In genomic region chr10:127312858-127313257, GRCm38 (mm10) we compare ENCODE assay signal across 15 mouse cellular contexts. TPM values are rescaled to one million over a fixed set of nuclear protein-coding genes. Genes with fewer than 3 reads are reported as not detected.
DNase-seq lines count a peak whose midpoint lies in the region; ATAC-seq and TF ChIP-seq lines count a peak whose summit lies in the region.
"Had no signal": no experiment of that assay in that cellular context is flagged by ENCODE, and none has a peak within 500 bp of the region (broad histone marks: within the 10 kb centered on the region; RNA-seq: fewer than 3 reads in every experiment).

No protein-coding gene starts in this region.

- WGBS in hindbrain, embryonic 10.5 days: 77% methylated on average over 4 of the region's 4 CpGs
- 83% methylated on average over 4 of the region's 4 CpGs for WGBS in hindbrain, postnatal 0 days
- WGBS in liver, embryonic 16.5 days (ENCODE audit: insufficient replicate concordance): 34% methylated on average over 4 of the region's 4 CpGs

- H3K36me3 ChIP-seq in hindbrain, embryonic 10.5 days: peaks cover 23% of the 10 kb centered on the region
- peaks cover 9% of the 10 kb centered on the region for H3K36me3 ChIP-seq in hindbrain, postnatal 0 days (ENCODE audit: insufficient read depth, low read length)
- H3K36me3 ChIP-seq in liver, embryonic 16.5 days (ENCODE audit: control insufficient read depth, insufficient read depth): peaks cover 11% of the 10 kb centered on the region

- H3K27me3 ChIP-seq in hindbrain, embryonic 10.5 days (ENCODE audit: insufficient read depth, poor library complexity, severe bottlenecking): no peaks in the 10 kb centered on the region
- H3K27me3 ChIP-seq in hindbrain, postnatal 0 days (ENCODE audit: insufficient read depth, low read length): no peaks in the 10 kb centered on the region
- H3K27me3 ChIP-seq in liver, embryonic 16.5 days (ENCODE audit: control insufficient read depth, insufficient read depth, low read depth, low read length): no peaks in the 10 kb centered on the region
- H3K27me3 ChIP-seq: embryonic facial prominence, embryonic 15.5 days; lung, embryonic 15.5 days had no signal

- 0 out of 2 replicates have a peak overlapping the region, but pooled peaks have one; percentile 88 for H3K4me3 ChIP-seq in hindbrain, embryonic 10.5 days
- no peak overlapping the region for H3K4me3 ChIP-seq in hindbrain, postnatal 0 days (ENCODE audit: low read length)
- H3K4me3 ChIP-seq in bone marrow macrophage, adult 2 months (ENCODE audit: insufficient read depth, low read length): peak overlapping the region; percentile 85; the same call in 1 of the 2 replicates
- H3K4me3 ChIP-seq in liver, embryonic 16.5 days (ENCODE audit: low read depth, low read length): no peak overlapping the region

- peaks cover 13% of the 10 kb centered on the region for H3K4me1 ChIP-seq in hindbrain, embryonic 10.5 days (replicated peaks)
- H3K4me1 ChIP-seq in hindbrain, postnatal 0 days (ENCODE audit: insufficient read depth, low read length): peaks cover 5% of the 10 kb centered on the region; the same call in 1 of the 2 replicates
- H3K4me1 ChIP-seq in bone marrow macrophage, adult 2 months (ENCODE audit: control insufficient read depth, insufficient read depth, low read length): peaks cover 26% of the 10 kb centered on the region
- H3K4me1 ChIP-seq in liver, embryonic 16.5 days (ENCODE audit: control insufficient read depth, low read depth, low read length): peaks cover 22% of the 10 kb centered on the region

- no peak for ATAC-seq in hindbrain, postnatal 0 days
- no peak for ATAC-seq in liver, embryonic 16.5 days (ENCODE audit: low read depth)

- DNase-seq in hindbrain, embryonic 10.5 days (ENCODE audit: low spot score): no peak
- DNase-seq in hindbrain, postnatal 0 days (ENCODE audit: low spot score): no peak
- peak; percentile 23 for DNase-seq in A20 (ENCODE audit: low read depth, low spot score)
- DNase-seq in thymus, postnatal 0 days (ENCODE audit: low spot score): no peak
- DNase-seq in testis, postnatal 14 days (ENCODE audit: low spot score): no peak
- DNase-seq in urinary bladder, adult 2 months (ENCODE audit: low spot score): no peak

- no peak overlapping the region for H3K9ac ChIP-seq in hindbrain, postnatal 0 days (replicated peaks; ENCODE audit: low read length)
- H3K9ac ChIP-seq in liver, embryonic 16.5 days (ENCODE audit: low read depth, low read length): 0 out of 2 replicates have a peak overlapping the region, but pooled peaks have one; percentile 3

- no peak for TF ChIP-seq POLR2A in bone marrow macrophage, adult 2 months (IDR thresholded peaks at IDR 0.05; ENCODE audit: borderline replicate concordance, low read depth, low read length)

- H3K4me2 ChIP-seq in hindbrain, postnatal 0 days (ENCODE audit: low read depth, low read length): no peak overlapping the region
- H3K4me2 ChIP-seq in liver, embryonic 16.5 days (ENCODE audit: low read depth, low read length): peak overlapping the region; percentile 79

- H3K27ac ChIP-seq in hindbrain, embryonic 10.5 days: no peak overlapping the region
- no peak overlapping the region for H3K27ac ChIP-seq in hindbrain, postnatal 0 days
- peak overlapping the region; percentile 88 for H3K27ac ChIP-seq in bone marrow macrophage, adult 2 months (ENCODE audit: insufficient read depth, low read depth, low read length)
- H3K27ac ChIP-seq in liver, embryonic 16.5 days (ENCODE audit: low read length): peak overlapping the region; percentile 56

- TF ChIP-seq CTCF in hindbrain, postnatal 0 days (IDR thresholded peaks at IDR 0.05; ENCODE audit: low read depth): no peak
- TF ChIP-seq CTCF in bone marrow macrophage, adult 2 months (IDR thresholded peaks at IDR 0.05; ENCODE audit: low read depth, low read length): no peak

- H3K9me3 ChIP-seq in hindbrain, embryonic 10.5 days: no peaks in the 10 kb centered on the region
- H3K9me3 ChIP-seq in hindbrain, postnatal 0 days (ENCODE audit: low read length): no peaks in the 10 kb centered on the region
- no peaks in the 10 kb centered on the region for H3K9me3 ChIP-seq in liver, embryonic 16.5 days (replicated peaks; ENCODE audit: control insufficient read depth, low read length)
- H3K9me3 ChIP-seq: embryonic facial prominence, embryonic 15.5 days; forebrain, embryonic 13.5 days; lung, embryonic 15.5 days had no signal

RNA-seq across cellular contexts. Expression of gene Mars, which starts 1.3 kb away (rescaled TPM):
- 171 and 174 TPM in 2 replicates for polyA plus RNA-seq in hindbrain, embryonic 10.5 days (2016; fragmentation: Nextera tagmentation; extraction: Ambion mirVana)
- total RNA-seq in hindbrain, postnatal 0 days (2014; rRNA removed): 74.4 and 90.4 TPM in 2 replicates
- polyA plus RNA-seq in hindbrain, postnatal 0 days (2015; fragmentation: Nextera tagmentation; extraction: Ambion mirVana): 104 TPM in 2 replicates
- 29.4 and 34.9 TPM in 2 replicates for polyA plus RNA-seq in bone marrow macrophage, adult 2 months (2012; ENCODE audit: insufficient read depth, insufficient read length, missing spikeins)
- 100 and 109 TPM in 2 replicates for polyA plus RNA-seq in liver, embryonic 16.5 days (2015; fragmentation: Nextera tagmentation; extraction: Ambion mirVana)
- polyA plus RNA-seq in thymus, postnatal 0 days (2015; fragmentation: Nextera tagmentation; extraction: Ambion mirVana): 110 and 122 TPM in 2 replicates
- 44.7 and 47.7 TPM in 2 replicates for polyA plus RNA-seq in urinary bladder, adult 2 months (2012; rRNA removed)

RNA-seq across cellular contexts. Expression of gene Arhgap9, which starts 8.9 kb away (rescaled TPM):
- 1.8 and 2.5 TPM in 2 replicates for polyA plus RNA-seq in hindbrain, embryonic 10.5 days (2016; fragmentation: Nextera tagmentation; extraction: Ambion mirVana)
- total RNA-seq in hindbrain, postnatal 0 days (2014; rRNA removed): 1.0 and 1.5 TPM in 2 replicates
- polyA plus RNA-seq in hindbrain, postnatal 0 days (2015; fragmentation: Nextera tagmentation; extraction: Ambion mirVana): 1.2 and 1.3 TPM in 2 replicates
- 131 and 146 TPM in 2 replicates for polyA plus RNA-seq in bone marrow macrophage, adult 2 months (2012; ENCODE audit: insufficient read depth, insufficient read length, missing spikeins)
- polyA plus RNA-seq in liver, embryonic 16.5 days (2015; fragmentation: Nextera tagmentation; extraction: Ambion mirVana): 12.2 and 13.2 TPM in 2 replicates
- polyA plus RNA-seq in thymus, postnatal 0 days (2015; fragmentation: Nextera tagmentation; extraction: Ambion mirVana): 107 and 127 TPM in 2 replicates
- 6.7 and 8.4 TPM in 2 replicates for polyA plus RNA-seq in urinary bladder, adult 2 months (2012; rRNA removed)

RNA-seq across cellular contexts. Expression of gene Mbd6, which starts 24.0 kb away (rescaled TPM):
- 12.8 and 16.3 TPM in 2 replicates for polyA plus RNA-seq in hindbrain, embryonic 10.5 days (2016; fragmentation: Nextera tagmentation; extraction: Ambion mirVana)
- total RNA-seq in hindbrain, postnatal 0 days (2014; rRNA removed): 8.1 and 11.2 TPM in 2 replicates
- 8.3 and 11.5 TPM in 2 replicates for polyA plus RNA-seq in hindbrain, postnatal 0 days (2015; fragmentation: Nextera tagmentation; extraction: Ambion mirVana)
- 45.8 and 53.4 TPM in 2 replicates for polyA plus RNA-seq in bone marrow macrophage, adult 2 months (2012; ENCODE audit: insufficient read depth, insufficient read length, missing spikeins)
- polyA plus RNA-seq in liver, embryonic 16.5 days (2015; fragmentation: Nextera tagmentation; extraction: Ambion mirVana): 5.7 and 6.5 TPM in 2 replicates
- polyA plus RNA-seq in thymus, postnatal 0 days (2015; fragmentation: Nextera tagmentation; extraction: Ambion mirVana): 10.3 and 13.8 TPM in 2 replicates
- 19.8 and 42.1 TPM in 2 replicates for polyA plus RNA-seq in urinary bladder, adult 2 months (2012; rRNA removed)

RNA-seq across cellular contexts. Expression of gene Gli1, which starts 28.9 kb away (rescaled TPM):
- polyA plus RNA-seq in hindbrain, embryonic 10.5 days (2016; fragmentation: Nextera tagmentation; extraction: Ambion mirVana): 7.1 and 7.3 TPM in 2 replicates
- 10.9 and 13.0 TPM in 2 replicates for total RNA-seq in hindbrain, postnatal 0 days (2014; rRNA removed)
- polyA plus RNA-seq in hindbrain, postnatal 0 days (2015; fragmentation: Nextera tagmentation; extraction: Ambion mirVana): 2.7 TPM in 2 replicates
- polyA plus RNA-seq in bone marrow macrophage, adult 2 months (2012; ENCODE audit: insufficient read depth, insufficient read length, missing spikeins): not detected in 2 replicates
- polyA plus RNA-seq in liver, embryonic 16.5 days (2015; fragmentation: Nextera tagmentation; extraction: Ambion mirVana): 0.15 and 0.21 TPM in 2 replicates
- polyA plus RNA-seq in thymus, postnatal 0 days (2015; fragmentation: Nextera tagmentation; extraction: Ambion mirVana): 0.13 and 0.14 TPM in 2 replicates
- polyA plus RNA-seq in urinary bladder, adult 2 months (2012; rRNA removed): 29.0 and 34.1 TPM in 2 replicates

RNA-seq across cellular contexts. Expression of gene Inhbe, which starts 41.4 kb away (rescaled TPM):
- not detected in 2 replicates for polyA plus RNA-seq in hindbrain, embryonic 10.5 days (2016; fragmentation: Nextera tagmentation; extraction: Ambion mirVana)
- not detected in 2 replicates for total RNA-seq in hindbrain, postnatal 0 days (2014; rRNA removed)
- polyA plus RNA-seq in hindbrain, postnatal 0 days (2015; fragmentation: Nextera tagmentation; extraction: Ambion mirVana): not detected in 2 replicates
- polyA plus RNA-seq in bone marrow macrophage, adult 2 months (2012; ENCODE audit: insufficient read depth, insufficient read length, missing spikeins): not detected in 2 replicates
- polyA plus RNA-seq in liver, embryonic 16.5 days (2015; fragmentation: Nextera tagmentation; extraction: Ambion mirVana): 0.78 and 0.99 TPM in 2 replicates
- polyA plus RNA-seq in thymus, postnatal 0 days (2015; fragmentation: Nextera tagmentation; extraction: Ambion mirVana): not detected in 2 replicates
- polyA plus RNA-seq in urinary bladder, adult 2 months (2012; rRNA removed): not detected in 2 replicates
- total RNA-seq: heart, adult 18-20 months; left cerebral cortex, postnatal 4 days had no signal
- polyA plus RNA-seq: CD4-positive, CD25-positive, alpha-beta regulatory T cell, adult 4 months; heart, postnatal 0 days; lung, embryonic 15.5 days had no signal

Comparison
In these comparisons a context has a peak if more than half of its experiments do, and no peak if none do; other contexts are left out.
1. H3K4me3 ChIP-seq: peak in hindbrain, embryonic 10.5 days (single experiment) and bone marrow macrophage, adult 2 months (single experiment); none in hindbrain, postnatal 0 days (single experiment) and liver, embryonic 16.5 days (single experiment).
2. H3K27ac ChIP-seq: peak in bone marrow macrophage, adult 2 months (single experiment) and liver, embryonic 16.5 days (single experiment); none in hindbrain, embryonic 10.5 days (single experiment) and hindbrain, postnatal 0 days (single experiment).